Mouse (Mus musculus) frontal cortex, postnatal 10 days (tissue): ENCODE results near the gene Mc3r.

ENCODE experiments used
- DNase-seq, 2 experiments: peaks; one replicate each; pipeline ENCODE4 v3.0.0; 2022; ENCODE audit warnings: low spot score in 2 of 2, mixed read lengths in 1 of 2

The Mc3r gene

GRCm38 (mm10) chr2:172299126-172299921, 51.0 kb downstream of the Mc3r start:
- no peak for DNase-seq
